Mouse (Mus musculus) neural tube, embryonic 14.5 days (tissue): ENCODE measurements at regions not wholly inside any gene's neighbourhood (a gene's known extent, or its start where the extent isn't known, plus 50 kb on each side); places are given as distances from the start of the nearest gene placed in this dataset.

Source experiments
- ATAC-seq: fragments of 200-750 bp; cut with Nextera tagmentation; 2 replicates; pipeline ENCODE4 v1.8.0; 2017; ENCODE audit warnings: low read depth, mild to moderate bottlenecking, moderate TSS enrichment, moderate library complexity
- H3K27ac ChIP-seq: fragments of 300-500 bp; sonication (generic); 2 replicates; pipeline ENCODE4 v1.5.1; 2014; ENCODE audit warnings: low read depth, mild to moderate bottlenecking, control low read depth, low read length, moderate library complexity, mixed read lengths
- H3K27me3 ChIP-seq: fragments of 300-500 bp; sonication (generic); 2 replicates; pipeline ENCODE4 v1.6.1; 2014; ENCODE audit warnings: low read length; ENCODE audit not compliant: control insufficient read depth, insufficient read depth
- H3K36me3 ChIP-seq: fragments of 300-500 bp; sonication (generic); 2 replicates; pipeline ENCODE4 v1.6.1; 2014; ENCODE audit warnings: low read length, mixed read lengths; ENCODE audit not compliant: control insufficient read depth, insufficient read depth
- H3K4me1 ChIP-seq: fragments of 300-500 bp; sonication (generic); 2 replicates; pipeline ENCODE4 v1.6.1; 2014; ENCODE audit warnings: low read length; ENCODE audit not compliant: control insufficient read depth, insufficient read depth
- H3K4me2 ChIP-seq: fragments of 300-500 bp; sonication (generic); 2 replicates; pipeline ENCODE4 v1.6.1; 2014; ENCODE audit warnings: mild to moderate bottlenecking, low read depth, low read length, control low read depth
- H3K4me3 ChIP-seq: fragments of 300-500 bp; sonication (generic); 2 replicates; pipeline ENCODE4 v1.5.1; 2014; ENCODE audit warnings: low read depth, low read length, control low read depth, mixed read lengths
- H3K9ac ChIP-seq: fragments of 300-500 bp; sonication (generic); replicated peaks from 2 replicates; pipeline ENCODE4 v1.6.1; 2014; ENCODE audit warnings: low read depth, mild to moderate bottlenecking, control low read depth, low read length, mixed read lengths
- H3K9me3 ChIP-seq: fragments of 300-500 bp; sonication (generic); 2 replicates; pipeline ENCODE4 v1.6.1; 2016; ENCODE audit warnings: low read length; ENCODE audit not compliant: control insufficient read depth
- WGBS: fragments of 180-500 bp; shearing (Covaris S2); extraction: QIAGEN DNeasy Blood & Tissue Kit; methylation state at CpG from one replicate; pipeline ENCODE4 v1.1.7; 2014; 5-methylcytosine and 5-hydroxymethylcytosine counted together

GRCm38 (mm10) chr1:63903201-63903600 is 134.1 kb upstream of the 4933402D24Rik start:
- ATAC-seq: no peak
- Histone ChIP-seq H3K9me3 (no peaks in the 10 kb centered on the region), H3K36me3 (no peaks in the 10 kb centered on the region), H3K27me3 (no peaks in the 10 kb centered on the region), H3K4me1 (peaks cover 4% of the 10 kb centered on the region), H3K4me2 (no peak overlapping the region), H3K4me3 (no peak overlapping the region), H3K9ac (no peak overlapping the region), H3K27ac (no peak overlapping the region)
- 44% methylated on average over 3 of the region's 3 CpGs for whole genome bisulfite sequencing

GRCm38 (mm10) chr1:63902391-63902790 is 133.3 kb upstream of the 4933402D24Rik start:
- ATAC-seq: no peak
- WGBS: 20% methylated on average over 1 of the region's 1 CpGs
- Histone ChIP-seq H3K4me3 (no peak overlapping the region), H3K9me3 (no peaks in the 10 kb centered on the region), H3K36me3 (no peaks in the 10 kb centered on the region), H3K4me1 (peaks cover 4% of the 10 kb centered on the region), H3K27ac (no peak overlapping the region), H3K4me2 (no peak overlapping the region), H3K27me3 (no peaks in the 10 kb centered on the region), H3K9ac (no peak overlapping the region)

GRCm38 (mm10) chr1:63899631-63900577 is 130.8 kb upstream of the 4933402D24Rik start:
- no peak overlapping the region for H3K9ac ChIP-seq
- no peaks in the 10 kb centered on the region for H3K27me3 ChIP-seq
- no peak for ATAC-seq
- 46% methylated on average over 10 of the region's 10 CpGs for WGBS
- peaks cover 4% of the 10 kb centered on the region for H3K4me1 ChIP-seq
- no peak overlapping the region for H3K27ac ChIP-seq
- no peaks in the 10 kb centered on the region for H3K36me3 ChIP-seq
- H3K4me3 ChIP-seq: no peak overlapping the region
- H3K4me2 ChIP-seq: no peak overlapping the region
- H3K9me3 ChIP-seq: no peaks in the 10 kb centered on the region

GRCm38 (mm10) chr1:63898766-63899165 is 129.7 kb upstream of the 4933402D24Rik start:
- H3K4me2 ChIP-seq: no peak overlapping the region
- no peak overlapping the region for H3K9ac ChIP-seq
- ATAC-seq: no peak
- no peaks in the 10 kb centered on the region for H3K27me3 ChIP-seq
- no peak overlapping the region for H3K4me3 ChIP-seq
- H3K27ac ChIP-seq: no peak overlapping the region
- WGBS: 93% methylated on average over 2 of the region's 2 CpGs
- no peaks in the 10 kb centered on the region for H3K36me3 ChIP-seq
- H3K9me3 ChIP-seq: no peaks in the 10 kb centered on the region
- peaks cover 4% of the 10 kb centered on the region for H3K4me1 ChIP-seq

GRCm38 (mm10) chr1:63897556-63897955 is 128.5 kb upstream of the 4933402D24Rik start:
- no peak for ATAC-seq
- Histone ChIP-seq H3K4me2 (no peak overlapping the region), H3K4me3 (no peak overlapping the region), H3K27ac (no peak overlapping the region), H3K27me3 (no peaks in the 10 kb centered on the region), H3K9ac (no peak overlapping the region), H3K9me3 (no peaks in the 10 kb centered on the region; the same call in 1 of the 2 replicates), H3K36me3 (no peaks in the 10 kb centered on the region), H3K4me1 (peaks cover 4% of the 10 kb centered on the region)
- 56% methylated on average over 2 of the region's 2 CpGs for WGBS

- no peak for ATAC-seq
- Histone ChIP-seq H3K4me2 (no peak overlapping the region), H3K36me3 (no peaks in the 10 kb centered on the region), H3K27me3 (no peaks in the 10 kb centered on the region), H3K27ac (no peak overlapping the region), H3K9me3 (no peaks in the 10 kb centered on the region), H3K9ac (no peak overlapping the region), H3K4me1 (no peaks in the 10 kb centered on the region), H3K4me3 (no peak overlapping the region)
- 84% methylated on average over 3 of the region's 3 CpGs for WGBS
These were observed 110.5 kb upstream of the 4933402D24Rik start for GRCm38 (mm10) chr1:63879570-63879969.

GRCm38 (mm10) chr1:63876589-63877251 is 107.7 kb upstream of the 4933402D24Rik start:
- H3K27me3 ChIP-seq: no peaks in the 10 kb centered on the region
- no peaks in the 10 kb centered on the region for H3K9me3 ChIP-seq
- no peak overlapping the region for H3K9ac ChIP-seq
- 86% methylated on average over 5 of the region's 5 CpGs for WGBS
- ATAC-seq: no peak
- no peak overlapping the region for H3K27ac ChIP-seq
- H3K36me3 ChIP-seq: no peaks in the 10 kb centered on the region
- H3K4me3 ChIP-seq: no peak overlapping the region
- no peaks in the 10 kb centered on the region for H3K4me1 ChIP-seq
- H3K4me2 ChIP-seq: no peak overlapping the region

GRCm38 (mm10) chr1:63875297-63875962 is 106.4 kb upstream of the 4933402D24Rik start:
- no peak overlapping the region for H3K4me2 ChIP-seq
- H3K4me3 ChIP-seq: no peak overlapping the region
- no peaks in the 10 kb centered on the region for H3K9me3 ChIP-seq
- no peaks in the 10 kb centered on the region for H3K4me1 ChIP-seq
- no peaks in the 10 kb centered on the region for H3K36me3 ChIP-seq
- ATAC-seq: no peak
- no peaks in the 10 kb centered on the region for H3K27me3 ChIP-seq
- WGBS: 91% methylated on average over 3 of the region's 3 CpGs
- no peak overlapping the region for H3K27ac ChIP-seq
- no peak overlapping the region for H3K9ac ChIP-seq

GRCm38 (mm10) chr1:63871831-63872230 is 102.8 kb upstream of the 4933402D24Rik start:
- Histone ChIP-seq H3K9me3 (no peaks in the 10 kb centered on the region), H3K4me3 (no peak overlapping the region), H3K4me1 (no peaks in the 10 kb centered on the region), H3K36me3 (no peaks in the 10 kb centered on the region), H3K27me3 (no peaks in the 10 kb centered on the region), H3K4me2 (no peak overlapping the region), H3K27ac (no peak overlapping the region), H3K9ac (no peak overlapping the region)
- 86% methylated on average over 6 of the region's 6 CpGs for WGBS
- ATAC-seq: no peak
